Mouse (Mus musculus) right cerebral cortex, adult 2 months (tissue): ENCODE data around the gene Fam229b.

Experiments used
- DNase-seq, 2 experiments: peaks; one replicate each; pipeline ENCODE4 v3.0.0; 2021 to 2022; ENCODE audit warnings: low spot score in 2 of 2

Fam229b gene

GRCm38 (mm10) chr10:39133462-39134310 lies at the start of gene Fam229b, which contains the start of gene Tube1:
Gene Fam229b, minus strand, starts transcription at chr10:39133914.
Gene Tube1, plus strand, starts transcription at chr10:39133976.
- peak; percentile 95 to 96 for DNase-seq

GRCm38 (mm10) chr10:39176981-39177380 lies 43.3 kb upstream of the Fam229b start:
- no peak for DNase-seq

- no peak for DNase-seq
Observed at GRCm38 (mm10) chr10:39173077-39173476, 39.4 kb upstream of the Fam229b start.

GRCm38 (mm10) chr10:39172540-39172931 lies 38.8 kb upstream of the Fam229b start:
- no peak for DNase-seq

- DNase-seq, result peak; percentile 92
Observed at GRCm38 (mm10) chr10:39171603-39172539, 38.2 kb upstream of the Fam229b start.

- peak; percentile 95 to 97 for DNase-seq
Observed at GRCm38 (mm10) chr10:39171134-39171533, 37.4 kb upstream of the Fam229b start.

GRCm38 (mm10) chr10:39170706-39171105 lies 37.0 kb upstream of the Fam229b start:
- no peak for DNase-seq

- DNase-seq, result peak; percentile 83 to 84
Observed at GRCm38 (mm10) chr10:39170181-39170580, 36.5 kb upstream of the Fam229b start.

GRCm38 (mm10) chr10:39169642-39170041 lies 35.9 kb upstream of the Fam229b start:
- no peak for DNase-seq

GRCm38 (mm10) chr10:39167611-39168010 lies 33.9 kb upstream of the Fam229b start:
- no peak for DNase-seq

- peak; percentile 64 to 74 for DNase-seq
Observed at GRCm38 (mm10) chr10:39165632-39166115, 32.0 kb upstream of the Fam229b start.

GRCm38 (mm10) chr10:39163694-39164093 lies 30.0 kb upstream of the Fam229b start, which contains the start of gene Ccn6:
Gene Ccn6, minus strand, starts transcription at chr10:39163794.
- no peak for DNase-seq

GRCm38 (mm10) chr10:39162666-39163484 lies 29.2 kb upstream of the Fam229b start:
- DNase-seq, result no peak

- no peak for DNase-seq
Observed at GRCm38 (mm10) chr10:39161406-39161805, 27.7 kb upstream of the Fam229b start.

- no peak for DNase-seq
Observed at GRCm38 (mm10) chr10:39158306-39158705, 24.6 kb upstream of the Fam229b start.

GRCm38 (mm10) chr10:39157321-39157720 lies 23.6 kb upstream of the Fam229b start:
- no peak for DNase-seq

- no peak for DNase-seq
Observed at GRCm38 (mm10) chr10:39156719-39157118, 23.0 kb upstream of the Fam229b start.

- DNase-seq, result no peak
Observed at GRCm38 (mm10) chr10:39142216-39142615, 8.5 kb upstream of the Fam229b start.

- DNase-seq, result no peak
Observed at GRCm38 (mm10) chr10:39141401-39141800, 7.7 kb upstream of the Fam229b start.

- DNase-seq, result no peak
Observed at GRCm38 (mm10) chr10:39140843-39141242, 7.1 kb upstream of the Fam229b start.

- DNase-seq, result no peak
Observed at GRCm38 (mm10) chr10:39138761-39139160, 5.0 kb upstream of the Fam229b start.
